Mouse (Mus musculus): ENCODE measurements at regions not wholly inside any gene's neighbourhood (a gene's known extent, or its start where the extent isn't known, plus 50 kb on each side); places are given as distances from the start of the nearest gene placed in this dataset.

DNA sequence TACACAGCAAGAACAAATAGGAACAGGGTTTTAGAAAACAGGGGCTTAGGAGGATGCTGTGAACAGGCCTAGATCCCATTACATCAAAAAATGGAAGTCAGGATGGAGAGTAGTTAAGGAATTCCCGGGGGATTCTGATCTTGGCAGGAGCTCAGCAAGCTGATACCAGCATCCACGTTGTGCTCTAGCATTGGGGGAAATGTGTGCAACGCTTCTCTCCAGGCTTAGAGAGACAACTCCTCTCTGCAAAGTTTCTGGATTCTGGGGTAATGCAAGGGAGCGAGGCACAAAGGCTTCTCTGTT lies 201.1 kb downstream of the Tm2d1 start:
- Histone ChIP-seq H3K9me3 (ENCODE audit: control insufficient read depth, low read length) (no peaks in the 10 kb centered on the region), H3K36me3 (ENCODE audit: control insufficient read depth, insufficient read depth, low read length) (no peaks in the 10 kb centered on the region), H3K4me3 (ENCODE audit: low read depth, low read length) (no peak overlapping the region), H3K4me2 (ENCODE audit: low read length) (no peak overlapping the region), H3K4me1 (replicated peaks; ENCODE audit: control insufficient read depth, insufficient read depth, low read length) (no peaks in the 10 kb centered on the region), H3K27ac (ENCODE audit: low read depth) (no peak overlapping the region), H3K9ac (ENCODE audit: low read length) (no peak overlapping the region), H3K27me3 (replicated peaks; ENCODE audit: control insufficient read depth, insufficient read depth, low read length) (no peaks in the 10 kb centered on the region)
- DNase-seq (ENCODE audit: low spot score) (no peak), ATAC-seq (replicated peaks; ENCODE audit: low FRiP score, low TSS enrichment, low read depth) (no peak)
- 39% methylated on average over 4 of the region's 4 CpGs for WGBS

DNA sequence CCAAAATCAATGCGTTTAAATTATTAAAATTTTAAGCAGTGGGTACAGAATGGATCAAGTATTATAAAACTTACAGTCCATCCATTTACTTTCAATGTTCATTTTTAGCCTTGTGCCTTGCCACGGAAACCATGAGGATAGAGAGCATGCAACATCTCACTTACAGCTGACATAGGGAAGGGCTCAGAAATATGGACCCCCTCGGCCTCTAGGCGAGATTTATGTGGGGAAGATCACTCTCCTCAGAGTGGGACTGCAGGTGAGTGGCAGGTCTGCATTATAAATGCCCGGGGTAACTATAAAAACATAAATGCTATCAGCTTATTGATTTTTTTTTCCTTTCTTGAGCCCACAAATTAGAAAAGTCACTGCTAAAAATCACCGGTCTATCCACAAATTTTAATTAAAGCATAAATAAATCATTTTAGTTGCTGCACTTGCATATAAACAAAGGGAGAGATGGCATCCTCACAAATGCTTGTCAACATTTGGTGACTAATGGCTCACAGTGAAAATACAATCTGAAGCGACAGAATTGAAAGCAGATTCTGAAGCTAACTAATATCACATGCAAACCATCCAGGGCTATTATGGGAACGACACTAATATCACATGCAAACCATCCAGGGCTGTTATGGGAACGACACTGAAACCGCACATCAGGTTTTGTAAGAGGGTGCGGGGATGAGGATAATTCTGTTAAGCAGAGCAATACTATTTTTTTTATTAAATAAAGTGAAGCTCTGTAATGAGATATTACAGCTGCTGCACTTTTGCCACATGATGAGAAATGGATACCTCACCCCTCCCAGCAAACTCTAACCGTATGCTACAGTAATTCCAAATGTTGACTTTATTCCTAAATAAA lies 201.7 kb downstream of the Tm2d1 start:
- Histone ChIP-seq H3K9me3 (ENCODE audit: control insufficient read depth, low read length) (no peaks in the 10 kb centered on the region), H3K9ac (ENCODE audit: low read length) (no peak overlapping the region), H3K27me3 (replicated peaks; ENCODE audit: control insufficient read depth, insufficient read depth, low read length) (no peaks in the 10 kb centered on the region), H3K27ac (ENCODE audit: low read depth) (no peak overlapping the region), H3K4me3 (ENCODE audit: low read depth, low read length) (no peak overlapping the region), H3K36me3 (ENCODE audit: control insufficient read depth, insufficient read depth, low read length) (no peaks in the 10 kb centered on the region), H3K4me1 (replicated peaks; ENCODE audit: control insufficient read depth, insufficient read depth, low read length) (no peaks in the 10 kb centered on the region), H3K4me2 (ENCODE audit: low read length) (no peak overlapping the region)
- 68% methylated on average over 12 of the region's 12 CpGs for WGBS
- no peak for DNase-seq (ENCODE audit: low spot score)
- no peak for ATAC-seq (replicated peaks; ENCODE audit: low FRiP score, low TSS enrichment, low read depth)

DNA sequence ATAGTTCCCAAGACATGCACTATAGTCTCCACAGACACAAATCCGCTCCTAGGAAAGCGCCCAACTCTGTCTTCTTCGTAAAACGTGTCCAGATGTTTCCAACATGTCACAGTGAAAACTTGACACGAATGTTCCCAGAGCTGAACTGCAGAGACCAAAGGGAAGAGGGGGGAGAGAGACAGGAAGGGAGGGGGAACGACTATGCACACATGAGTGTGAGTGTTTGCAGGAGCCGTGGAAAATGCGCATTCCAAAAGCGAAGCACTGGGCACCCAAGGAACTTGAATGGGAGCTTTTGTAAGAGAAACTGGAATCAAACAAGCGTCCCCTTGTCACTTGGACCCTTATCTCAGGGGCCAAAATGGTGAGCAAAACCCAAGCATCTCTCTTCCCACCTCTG lies 202.8 kb downstream of the Tm2d1 start:
- WGBS: 41% methylated on average over 10 of the region's 10 CpGs
- H3K27ac ChIP-seq (ENCODE audit: low read depth): no peak overlapping the region
- H3K9ac ChIP-seq (ENCODE audit: low read length): no peak overlapping the region

More for the DNA sequence above, 202.8 kb downstream of the Tm2d1 start:
- Histone ChIP-seq H3K27me3 (replicated peaks; ENCODE audit: control insufficient read depth, insufficient read depth, low read length) (no peaks in the 10 kb centered on the region), H3K4me1 (replicated peaks; ENCODE audit: control insufficient read depth, insufficient read depth, low read length) (no peaks in the 10 kb centered on the region), H3K9me3 (ENCODE audit: control insufficient read depth, low read length) (no peaks in the 10 kb centered on the region), H3K4me2 (ENCODE audit: low read length) (no peak overlapping the region), H3K36me3 (ENCODE audit: control insufficient read depth, insufficient read depth, low read length) (no peaks in the 10 kb centered on the region), H3K4me3 (ENCODE audit: low read depth, low read length) (no peak overlapping the region)
- DNase-seq (ENCODE audit: low spot score) (no peak), ATAC-seq (replicated peaks; ENCODE audit: low FRiP score, low TSS enrichment, low read depth) (no peak)
